Mouse (Mus musculus) myocyte (in vitro differentiated cells): ENCODE data around the gene Cd163.

ENCODE experiments used
- CEBPB ChIP-seq: IDR thresholded peaks from 2 replicates; pipeline ENCODE4 v1.6.1; 2011; ENCODE audit warnings: mild to moderate bottlenecking, moderate library complexity; ENCODE audit not compliant: poor library complexity, insufficient read depth, severe bottlenecking
- E2F4 ChIP-seq: IDR thresholded peaks from one replicate; pipeline ENCODE4 v1.6.1; 2011; ENCODE audit warnings: mild to moderate bottlenecking, control low read depth, moderate library complexity; ENCODE audit not compliant: insufficient read depth
- MAX ChIP-seq: IDR thresholded peaks from one replicate; pipeline ENCODE4 v1.6.1; 2011; ENCODE audit warnings: low read depth, mild to moderate bottlenecking, control low read depth
- MYOD1 ChIP-seq, 3 experiments: IDR thresholded peaks; one replicate each; pipeline ENCODE4 v1.6.1; 2011; ENCODE audit warnings: control low read depth in 2 of 3, low read depth in 2 of 3, mild to moderate bottlenecking in 2 of 3, moderate library complexity in 1 of 3; ENCODE audit not compliant: insufficient read length in 2 of 3, control insufficient read depth in 1 of 3
- MYOG ChIP-seq, 3 experiments: IDR thresholded peaks; one replicate each; pipeline ENCODE4 v1.6.1; 2011; ENCODE audit warnings: control low read depth in 2 of 3, low read depth in 2 of 3, mild to moderate bottlenecking in 2 of 3; ENCODE audit not compliant: insufficient read length in 2 of 3, control insufficient read depth in 1 of 3, insufficient read depth in 1 of 3
- POLR2A ChIP-seq: IDR thresholded peaks from one replicate; pipeline ENCODE4 v1.6.1; 2011; ENCODE audit warnings: low read depth, mild to moderate bottlenecking, control low read depth, moderate library complexity; ENCODE audit not compliant: insufficient read length
- POLR2AphosphoS2 ChIP-seq: IDR thresholded peaks from one replicate; pipeline ENCODE4 v1.6.1; 2011; ENCODE audit warnings: low read depth, control low read depth; ENCODE audit not compliant: insufficient read length
- REST ChIP-seq: IDR thresholded peaks from one replicate; pipeline ENCODE4 v1.6.1; 2011; ENCODE audit warnings: mild to moderate bottlenecking, control low read depth, moderate library complexity; ENCODE audit not compliant: insufficient read depth, insufficient read length
- TCF12 ChIP-seq: IDR thresholded peaks from one replicate; pipeline ENCODE4 v1.6.1; 2011; ENCODE audit warnings: mild to moderate bottlenecking, control low read depth; ENCODE audit not compliant: poor library complexity, insufficient read depth, severe bottlenecking
- TCF3 ChIP-seq: IDR thresholded peaks from one replicate; pipeline ENCODE4 v1.6.1; 2011; ENCODE audit warnings: low read depth, control low read depth; ENCODE audit not compliant: insufficient read length
- USF1 ChIP-seq: IDR thresholded peaks from one replicate; pipeline ENCODE4 v1.6.1; 2011; ENCODE audit warnings: low read depth, mild to moderate bottlenecking, control low read depth, moderate library complexity

GRCm38 (mm10) chr6:124328394-124328991 lies 24.0 kb downstream of the Cd163 start:
- TF ChIP-seq POLR2A (no peak), POLR2AphosphoS2 (no peak), USF1 (no peak), TCF3 (no peak), MAX (no peak), CEBPB (no peak), TCF12 (no peak), MYOD1 (IDR thresholded peaks at IDR 0.05; ENCODE audit: control insufficient read depth in 1 of 3, insufficient read length in 2 of 3, low read depth in 2 of 3) (no peak), MYOG (IDR thresholded peaks at IDR 0.05; ENCODE audit: control insufficient read depth in 1 of 3, insufficient read depth in 1 of 3, insufficient read length in 2 of 3, low read depth in 2 of 3) (no peak), REST (no peak), E2F4 (no peak)
